Mouse (Mus musculus) thymus, adult 2 months (tissue): ENCODE data around the gene Fcrl6. TPM values are rescaled to one million over a fixed set of nuclear protein-coding genes. Genes with fewer than 3 reads are reported as not detected.
A peak's percentile ranks its signal among the peaks of the same experiment; 100 is the strongest.

Experiments
- DNase-seq: peaks from one replicate; pipeline ENCODE4 v3.0.0; 2021
- H3K27ac ChIP-seq: fragments of 200-500 bp; 2 replicates; pipeline ENCODE4 v1.5.1; 2012; ENCODE audit warnings: low read length, control low read depth; ENCODE audit not compliant: control insufficient read depth, insufficient read depth
- H3K27me3 ChIP-seq: fragments of 200-500 bp; 2 replicates; pipeline ENCODE4 v1.6.1; 2012; ENCODE audit warnings: mild to moderate bottlenecking, low read length, moderate library complexity, mixed read lengths; ENCODE audit not compliant: control insufficient read depth, insufficient read depth
- H3K36me3 ChIP-seq: fragments of 200-500 bp; 2 replicates; pipeline ENCODE4 v1.6.1; 2012; ENCODE audit warnings: mild to moderate bottlenecking, low read length, moderate library complexity; ENCODE audit not compliant: control insufficient read depth, insufficient read depth
- H3K4me1 ChIP-seq: fragments of 200-500 bp; replicated peaks from 2 replicates; pipeline ENCODE4 v1.6.1; 2012; ENCODE audit warnings: low read length; ENCODE audit not compliant: control insufficient read depth, insufficient read depth
- H3K4me3 ChIP-seq: fragments of 200-500 bp; 2 replicates; pipeline ENCODE4 v1.5.1; 2012; ENCODE audit warnings: mild to moderate bottlenecking, low read length, control low read depth, moderate library complexity; ENCODE audit not compliant: control insufficient read depth, insufficient read depth
- CTCF ChIP-seq: fragments of 200-500 bp; IDR thresholded peaks from 2 replicates; pipeline ENCODE4 v1.5.1; 2012; ENCODE audit warnings: mild to moderate bottlenecking, control low read depth, low read length, moderate library complexity, borderline replicate concordance; ENCODE audit not compliant: control insufficient read depth, poor library complexity, insufficient read depth; ENCODE audit errors: extremely low read depth
- POLR2A ChIP-seq: fragments of 200-500 bp; IDR thresholded peaks from 2 replicates; pipeline ENCODE4 v1.6.1; 2012; ENCODE audit warnings: mild to moderate bottlenecking, low read length, control low read depth, moderate library complexity; ENCODE audit not compliant: control insufficient read depth, poor library complexity, insufficient read depth; ENCODE audit errors: extremely low read depth
- WGBS: fragments of 180-500 bp; shearing (Covaris S2); methylation state at CpG from one replicate; pipeline ENCODE4 v1.1.7; 2018; 5-methylcytosine and 5-hydroxymethylcytosine counted together
- polyA plus RNA-seq: library from polyadenylated mRNA; depleted of rRNA; stranded (reverse); fragments of >200 nt; gene quantifications from 2 replicates; pipeline ENCODE4 v1.2.3, GENCODE M21; 2012

The Fcrl6 gene
- polyA plus RNA-seq, 1 experiment = not detected

GRCm38 (mm10) chr1:172624081-172624480, 21.7 kb upstream of the Fcrl6 start:
- Histone ChIP-seq H3K36me3 (no peaks in the 10 kb centered on the region), H3K4me1 (no peaks in the 10 kb centered on the region)
- TF ChIP-seq POLR2A (no peak), CTCF (no peak)

GRCm38 (mm10) chr1:172623599-172623998, 21.2 kb upstream of the Fcrl6 start:
- Histone ChIP-seq H3K36me3 (no peaks in the 10 kb centered on the region), H3K4me3 (no peak overlapping the region), H3K4me1 (no peaks in the 10 kb centered on the region), H3K27me3 (no peaks in the 10 kb centered on the region), H3K27ac (no peak overlapping the region)
- 37% methylated on average over 5 of the region's 5 CpGs for WGBS
- TF ChIP-seq POLR2A = no peak
- TF ChIP-seq CTCF = no peak
- DNase-seq = no peak

More at GRCm38 (mm10) chr1:172624081-172624480, 21.7 kb upstream of the Fcrl6 start:
- Histone ChIP-seq H3K4me3 (no peak overlapping the region), H3K27ac (no peak overlapping the region), H3K27me3 (no peaks in the 10 kb centered on the region)
- no peak for DNase-seq
- WGBS = 84% methylated on average over 3 of the region's 3 CpGs

GRCm38 (mm10) chr1:172619235-172619634, 16.9 kb upstream of the Fcrl6 start:
- no peak overlapping the region for H3K4me3 ChIP-seq
- H3K27me3 ChIP-seq = no peaks in the 10 kb centered on the region
- H3K36me3 ChIP-seq = no peaks in the 10 kb centered on the region
- 18% methylated on average over 7 of the region's 7 CpGs for WGBS
- no peak overlapping the region for H3K27ac ChIP-seq
- H3K4me1 ChIP-seq = no peaks in the 10 kb centered on the region
- peak; percentile 64 for DNase-seq
- TF ChIP-seq POLR2A (no peak), CTCF (peak; percentile 90)

GRCm38 (mm10) chr1:172618141-172618540, 15.8 kb upstream of the Fcrl6 start:
- TF ChIP-seq POLR2A = no peak
- no peak for TF ChIP-seq CTCF
- no peaks in the 10 kb centered on the region for H3K36me3 ChIP-seq
- 90% methylated on average over 4 of the region's 4 CpGs for WGBS

GRCm38 (mm10) chr1:172617365-172618076, 15.2 kb upstream of the Fcrl6 start:
- 74% methylated on average over 14 of the region's 14 CpGs for WGBS
- Histone ChIP-seq H3K36me3 (no peaks in the 10 kb centered on the region), H3K27me3 (no peaks in the 10 kb centered on the region), H3K4me1 (no peaks in the 10 kb centered on the region), H3K27ac (no peak overlapping the region), H3K4me3 (no peak overlapping the region)
- DNase-seq = no peak
- TF ChIP-seq CTCF = no peak
- no peak for TF ChIP-seq POLR2A

More at GRCm38 (mm10) chr1:172618141-172618540, 15.8 kb upstream of the Fcrl6 start:
- no peak overlapping the region for H3K27ac ChIP-seq
- no peak overlapping the region for H3K4me3 ChIP-seq
- DNase-seq = no peak
- H3K4me1 ChIP-seq = no peaks in the 10 kb centered on the region
- no peaks in the 10 kb centered on the region for H3K27me3 ChIP-seq

- no peaks in the 10 kb centered on the region for H3K27me3 ChIP-seq
- no peaks in the 10 kb centered on the region for H3K4me1 ChIP-seq
- H3K4me3 ChIP-seq = no peak overlapping the region
- TF ChIP-seq CTCF = no peak
- TF ChIP-seq POLR2A = no peak
- no peaks in the 10 kb centered on the region for H3K36me3 ChIP-seq
- DNase-seq = no peak
- H3K27ac ChIP-seq = no peak overlapping the region
- WGBS = 39% methylated on average over 22 of the region's 22 CpGs
These were observed 14.4 kb upstream of the Fcrl6 start for GRCm38 (mm10) chr1:172616537-172617300.
